Mouse (Mus musculus) CH12.LX (cell line): ENCODE results near the gene Fcer1g. TPM values are rescaled to one million over a fixed set of nuclear protein-coding genes. Genes with fewer than 3 reads are reported as not detected.

Source experiments
- DNase-seq: peaks from one replicate; pipeline ENCODE4 v3.0.0-alpha.2; 2013; ENCODE audit errors: extremely low read depth
- H3K27ac ChIP-seq: 2 replicates; pipeline ENCODE4 v1.5.1; 2012; ENCODE audit warnings: low read depth, mild to moderate bottlenecking, control low read depth, moderate library complexity; ENCODE audit not compliant: insufficient read depth
- H3K27me3 ChIP-seq: replicated peaks from 2 replicates; pipeline ENCODE3; 2012; ENCODE audit warnings: inconsistent platforms
- H3K36me3 ChIP-seq, 2 experiments: replicated peaks in 1 of 2; 2 replicates each; pipeline versions ENCODE3 to v1.6.1; 2012; ENCODE audit warnings: inconsistent platforms in 1 of 2, low read length in 1 of 2, mild to moderate bottlenecking in 1 of 2, mixed read lengths in 1 of 2, moderate library complexity in 1 of 2; ENCODE audit not compliant: control insufficient read depth in 1 of 2, insufficient read depth in 1 of 2
- H3K4me1 ChIP-seq, 2 experiments: 2 replicates each; pipeline ENCODE4 v1.6.1; 2012; ENCODE audit warnings: inconsistent platforms in 1 of 2, moderate library complexity in 1 of 2; ENCODE audit not compliant: insufficient read depth in 2 of 2, control insufficient read depth in 1 of 2
- H3K4me2 ChIP-seq: 2 replicates; pipeline ENCODE4 v1.6.1; 2012; ENCODE audit warnings: low read depth, mild to moderate bottlenecking, control low read depth; ENCODE audit not compliant: poor library complexity, insufficient read depth, severe bottlenecking
- H3K4me3 ChIP-seq, 3 experiments: fragments of 150-350 bp in 1 of 3; sonication (generic) in 1 of 3; replicated peaks in 1 of 3; 2 replicates each; pipeline versions ENCODE3 to v1.5.1; 2011 to 2012; ENCODE audit warnings: low read depth in 2 of 3, low read length in 2 of 3, mild to moderate bottlenecking in 2 of 3, moderate library complexity in 2 of 3, control low read depth in 1 of 3, improper control_type of control experiment in 1 of 3, inconsistent platforms in 1 of 3, mixed read lengths in 1 of 3; ENCODE audit not compliant: poor library complexity in 1 of 3
- H3K79me2 ChIP-seq: replicated peaks from 2 replicates; pipeline ENCODE4 v1.6.1; 2012; ENCODE audit warnings: mild to moderate bottlenecking, moderate library complexity; ENCODE audit not compliant: control insufficient read depth, poor library complexity, insufficient read depth, severe bottlenecking; ENCODE audit errors: extremely low read depth
- H3K9ac ChIP-seq: 2 replicates; pipeline ENCODE4 v1.6.1; 2012; ENCODE audit warnings: low read depth, mild to moderate bottlenecking, control low read depth, moderate library complexity; ENCODE audit not compliant: insufficient read depth
- H3K9me3 ChIP-seq: replicated peaks from 2 replicates; pipeline ENCODE3; 2012; ENCODE audit warnings: low read length, inconsistent platforms, mixed read lengths
- BHLHE40 ChIP-seq: IDR thresholded peaks from 2 replicates; pipeline ENCODE4 v1.6.1; 2011; ENCODE audit warnings: mild to moderate bottlenecking, low read depth, low read length, improper control_type of control experiment
- CHD1 ChIP-seq: IDR thresholded peaks from 2 replicates; pipeline ENCODE4 v1.6.1; 2012; ENCODE audit warnings: low read depth, low read length, improper control_type of control experiment, inconsistent platforms
- CHD2 ChIP-seq: IDR thresholded peaks from 2 replicates; pipeline ENCODE4 v1.6.1; 2011; ENCODE audit warnings: low read length, improper control_type of control experiment
- E2F4 ChIP-seq: IDR thresholded peaks from 2 replicates; pipeline ENCODE4 v1.6.1; 2011; ENCODE audit warnings: low read depth, low read length, improper control_type of control experiment; ENCODE audit not compliant: insufficient replicate concordance
- ELF1 ChIP-seq: IDR thresholded peaks from 2 replicates; pipeline ENCODE4 v1.6.1; 2014; ENCODE audit warnings: low read depth, mild to moderate bottlenecking, inconsistent platforms, low read length, improper control_type of control experiment
- EP300 ChIP-seq: IDR thresholded peaks from 2 replicates; pipeline ENCODE4 v1.6.1; 2011; ENCODE audit warnings: low read length, improper control_type of control experiment
- ETS1 ChIP-seq: conservative IDR thresholded peaks from 2 replicates; pipeline ENCODE4 v1.6.1; 2012; ENCODE audit warnings: low read depth, mild to moderate bottlenecking, inconsistent platforms, low read length, improper control_type of control experiment, moderate library complexity
- HCFC1 ChIP-seq: IDR thresholded peaks from 2 replicates; pipeline ENCODE4 v1.6.1; 2012; ENCODE audit warnings: low read depth, mild to moderate bottlenecking, inconsistent platforms, low read length, improper control_type of control experiment
- IRF4 ChIP-seq: IDR thresholded peaks from 2 replicates; pipeline ENCODE4 v1.6.1; 2014; ENCODE audit warnings: low read depth, mild to moderate bottlenecking, inconsistent platforms, low read length, improper control_type of control experiment
- JUN ChIP-seq: IDR thresholded peaks from 2 replicates; pipeline ENCODE4 v1.6.1; 2011; ENCODE audit warnings: low read depth, mild to moderate bottlenecking, low read length, improper control_type of control experiment, moderate library complexity; ENCODE audit not compliant: insufficient read depth
- JUND ChIP-seq: conservative IDR thresholded peaks from 2 replicates; pipeline ENCODE4 v1.6.1; 2011; ENCODE audit warnings: low read depth, low read length, improper control_type of control experiment
- KAT2A ChIP-seq: IDR thresholded peaks from 2 replicates; pipeline ENCODE4 v1.6.1; 2012; ENCODE audit warnings: low read length, improper control_type of control experiment, inconsistent platforms; ENCODE audit not compliant: insufficient replicate concordance
- MEF2A ChIP-seq: IDR thresholded peaks from 2 replicates; pipeline ENCODE4 v1.6.1; 2014; ENCODE audit warnings: low read depth, mild to moderate bottlenecking, inconsistent platforms, low read length, improper control_type of control experiment, borderline replicate concordance
- MXI1 ChIP-seq: IDR thresholded peaks from 2 replicates; pipeline ENCODE4 v1.6.1; 2011; ENCODE audit warnings: mild to moderate bottlenecking, low read depth, low read length, improper control_type of control experiment
- MYC ChIP-seq: IDR thresholded peaks from 2 replicates; pipeline ENCODE4 v1.6.1; 2011; ENCODE audit warnings: low read depth, mild to moderate bottlenecking, improper control_type of control experiment, low read length
- NELFE ChIP-seq: IDR thresholded peaks from 2 replicates; pipeline ENCODE4 v1.6.1; 2011; ENCODE audit warnings: low read depth, low read length, improper control_type of control experiment
- NRF1 ChIP-seq: IDR thresholded peaks from 2 replicates; pipeline ENCODE4 v1.6.1; 2014; ENCODE audit warnings: low read depth, mild to moderate bottlenecking, inconsistent platforms, low read length, improper control_type of control experiment, moderate library complexity
- PAX5 ChIP-seq: IDR thresholded peaks from 2 replicates; pipeline ENCODE4 v1.6.1; 2012; ENCODE audit warnings: low read length, inconsistent platforms, mixed read lengths
- POLR2A ChIP-seq: IDR thresholded peaks from 2 replicates; pipeline ENCODE4 v1.6.1; 2011; ENCODE audit warnings: low read depth, mild to moderate bottlenecking, improper control_type of control experiment, low read length
- POLR2AphosphoS2 ChIP-seq: IDR thresholded peaks from 2 replicates; pipeline ENCODE4 v1.6.1; 2011; ENCODE audit warnings: low read depth, low read length, improper control_type of control experiment
- RAD21 ChIP-seq: IDR thresholded peaks from 2 replicates; pipeline ENCODE4 v1.6.1; 2011; ENCODE audit warnings: low read depth, mild to moderate bottlenecking, low read length, improper control_type of control experiment, moderate library complexity
- RCOR1 ChIP-seq: conservative IDR thresholded peaks from 2 replicates; pipeline ENCODE4 v1.6.1; 2012; ENCODE audit warnings: low read depth, mild to moderate bottlenecking, inconsistent platforms, low read length, improper control_type of control experiment
- TBP ChIP-seq: conservative IDR thresholded peaks from 2 replicates; pipeline ENCODE4 v1.6.1; 2011; ENCODE audit warnings: low read depth, low read length, improper control_type of control experiment
- TCF12 ChIP-seq: IDR thresholded peaks from 2 replicates; pipeline ENCODE4 v1.6.1; 2014; ENCODE audit warnings: low read depth, mild to moderate bottlenecking, inconsistent platforms, low read length, improper control_type of control experiment
- UBTF ChIP-seq: IDR thresholded peaks from 2 replicates; pipeline ENCODE4 v1.6.1; 2012; ENCODE audit warnings: low read depth, mild to moderate bottlenecking, inconsistent platforms, low read length, improper control_type of control experiment, moderate library complexity
- USF1 ChIP-seq: IDR thresholded peaks from 2 replicates; pipeline ENCODE4 v1.6.1; 2014; ENCODE audit warnings: low read depth, mild to moderate bottlenecking, inconsistent platforms, low read length, improper control_type of control experiment
- USF2 ChIP-seq: conservative IDR thresholded peaks from 2 replicates; pipeline ENCODE4 v1.6.1; 2011; ENCODE audit warnings: low read depth, low read length, improper control_type of control experiment
- ZKSCAN1 ChIP-seq: IDR thresholded peaks from 2 replicates; pipeline ENCODE4 v1.6.1; 2012; ENCODE audit warnings: low read depth, inconsistent platforms, low read length, improper control_type of control experiment, borderline replicate concordance
- ZMIZ1 ChIP-seq: IDR thresholded peaks from 2 replicates; pipeline ENCODE4 v1.6.1; 2012; ENCODE audit warnings: low read depth, mild to moderate bottlenecking, inconsistent platforms, low read length, improper control_type of control experiment
- ZNF384 ChIP-seq: IDR thresholded peaks from 2 replicates; pipeline ENCODE4 v1.6.1; 2012; ENCODE audit warnings: low read depth, low read length, improper control_type of control experiment, inconsistent platforms
- dilution Hi-C: fragments of 300-500 bp; cut with MboI; formaldehyde crosslinking; loops from 2 replicates; pipeline ENCODE4 v1.14.3; 2020; ENCODE audit warnings: low sequenced_read_pairs; ENCODE audit not compliant: extremely low pct_unique_long_range_greater_than_20kb, extremely low pct_ligation_motif_present
- in situ Hi-C: fragments of 300-500 bp; cut with MboI; formaldehyde crosslinking; loops from 3 replicates; pipeline ENCODE4 v1.14.3; 2019; ENCODE audit warnings: low sequenced_read_pairs, low pct_ligation_motif_present, low pct_unique_long_range_greater_than_20kb, mixed read lengths
- polyA plus RNA-seq: library from polyadenylated mRNA; unstranded; fragments of >175 nt; gene quantifications from 2 replicates; pipeline ENCODE4 v1.2.1, GENCODE M21; 2012; ENCODE audit warnings: low read depth; ENCODE audit not compliant: insufficient read length
- total RNA-seq, 2 experiments: library from RNA; depleted of rRNA; stranded (reverse); fragments of 300-350 nt in 1 of 2; fragments of >200 nt in 1 of 2; gene quantifications; 2 replicates each; pipeline ENCODE4 v1.2.3; 2012 to 2014

Fcer1g gene
- total and polyA plus RNA-seq, 3 experiments = 10.1 to 51.2 (median 31.3) TPM

DNA sequence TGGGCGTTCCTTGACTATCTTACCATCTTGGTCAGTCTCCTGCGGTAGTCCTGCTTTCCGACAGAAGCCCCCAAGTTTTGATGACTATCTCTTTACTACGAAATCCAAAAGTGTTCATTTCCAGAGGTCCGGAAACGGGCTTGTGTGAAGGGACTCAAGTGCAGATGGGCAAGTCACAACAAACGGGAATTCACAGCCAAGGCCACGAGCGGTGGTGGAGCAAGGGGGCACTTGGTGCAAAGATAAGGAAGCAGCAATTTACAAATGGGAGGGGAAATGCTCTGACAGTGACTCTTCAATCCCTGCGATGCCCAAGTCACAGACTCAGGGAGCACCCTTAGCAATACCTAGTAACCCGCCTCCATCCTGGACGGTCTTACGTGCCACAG, 13.3 kb upstream of the Fcer1g start:
- dilution Hi-C loops = no loop called here
- in situ Hi-C loops = no loop called here
- Histone ChIP-seq H3K4me2 (peak overlapping the region; percentile 64), H3K27me3 (peaks cover 3% of the 10 kb centered on the region), H3K27ac (peak overlapping the region; percentile 40), H3K36me3 (peaks cover 21 to 30% of the 10 kb centered on the region in 2 experiments)
- TF ChIP-seq UBTF (no peak), USF1 (no peak), RCOR1 (no peak), PAX5 (no peak), MXI1 (peak; percentile 15; the same call in 1 of the 2 replicates), TBP (no peak), ETS1 (0 out of 2 replicates have a peak, but pooled peaks have one; percentile 35), MYC (peak; percentile 45), HCFC1 (no peak)
- TF ChIP-seq, all 38 proteins: peak for 3
- peak overlapping the region; percentile 81 for H3K9ac ChIP-seq
- peaks cover 17 to 51% of the 10 kb centered on the region in 2 experiments for H3K4me1 ChIP-seq
- DNase-seq = no peak
- peaks cover 20% of the 10 kb centered on the region for H3K79me2 ChIP-seq
- peak overlapping the region; percentile 57 to 72 (median 63) for H3K4me3 ChIP-seq
- H3K9me3 ChIP-seq = no peaks in the 10 kb centered on the region

DNA sequence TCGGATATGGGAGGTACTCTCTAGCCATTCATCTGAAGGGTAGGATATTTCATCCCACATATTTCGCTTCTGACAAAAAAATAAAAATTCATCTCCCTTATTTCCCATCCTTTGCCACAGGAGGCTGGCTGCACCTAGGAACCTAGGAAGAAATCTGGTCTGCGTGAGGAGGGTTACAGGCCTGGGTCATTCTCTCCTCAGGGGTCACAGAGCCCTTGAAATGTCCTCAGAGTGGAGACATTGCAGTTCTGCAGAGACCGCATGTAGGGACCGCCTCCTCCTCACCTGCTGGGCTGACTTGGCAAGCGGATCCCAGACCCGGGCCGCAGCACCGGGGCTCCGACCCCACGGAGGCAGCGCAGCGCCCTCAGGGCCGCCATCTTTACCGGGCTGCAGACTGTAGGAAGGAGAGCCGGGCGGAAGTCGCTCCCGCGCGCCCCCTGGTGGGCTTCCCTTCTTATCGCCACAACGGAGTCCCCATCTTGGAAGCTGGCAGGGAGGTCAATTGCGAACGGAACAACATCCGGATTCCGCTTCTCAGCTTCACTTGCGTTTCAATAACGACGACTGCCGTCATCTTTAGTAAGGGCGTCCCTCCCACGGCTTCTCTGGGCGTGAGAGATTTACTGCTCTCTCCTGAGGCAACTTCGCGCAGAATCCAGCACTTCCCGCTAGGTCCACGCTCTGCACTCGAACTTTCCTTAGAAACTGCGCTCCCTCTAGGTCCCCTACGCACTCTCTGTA, 12.7 kb upstream of the Fcer1g start:
- in situ Hi-C loops (no loop called here), dilution Hi-C loops (no loop called here)
- peak overlapping the region; percentile 54 for H3K27ac ChIP-seq
- peaks cover 14 to 51% of the 10 kb centered on the region in 2 experiments for H3K4me1 ChIP-seq
- peak overlapping the region; percentile 63 to 93 (median 72) for H3K4me3 ChIP-seq
- peak overlapping the region; percentile 98 for H3K4me2 ChIP-seq
- no peaks in the 10 kb centered on the region for H3K27me3 ChIP-seq
- peaks cover 26 to 35% of the 10 kb centered on the region in 2 experiments for H3K36me3 ChIP-seq
- no peaks in the 10 kb centered on the region for H3K9me3 ChIP-seq
- H3K79me2 ChIP-seq = peaks cover 20% of the 10 kb centered on the region
- peak; percentile 98 for DNase-seq
- H3K9ac ChIP-seq = peak overlapping the region; percentile 97
- TF ChIP-seq ETS1 (no peak), ZKSCAN1 (no peak), RAD21 (no peak), EP300 (no peak), RCOR1 (peak; percentile 96), TCF12 (peak; percentile 94), JUND (0 out of 2 replicates have a peak, but pooled peaks have one; percentile 31), BHLHE40 (0 out of 2 replicates have a peak, but pooled peaks have one; percentile 22), USF2 (no peak), IRF4 (peak; percentile 73), ZNF384 (no peak), POLR2A (peak; percentile 93), KAT2A (peak; percentile 98), POLR2AphosphoS2 (no peak), TBP (peak; percentile 82), E2F4 (peak; percentile 65; the same call in 1 of the 2 replicates), PAX5 (no peak), MEF2A (peak; percentile 71; the same call in 1 of the 2 replicates), HCFC1 (peak; percentile 97), NELFE (peak; percentile 92), CHD2 (peak; percentile 58), ZMIZ1 (no peak; the same call in 1 of the 2 replicates), MXI1 (peak; percentile 71), NRF1 (peak; percentile 86), ELF1 (peak; percentile 95), UBTF (no peak), JUN (no peak), CHD1 (no peak)
